Mouse (Mus musculus): ENCODE measurements around the gene Gpr183. TPM values are rescaled to one million over a fixed set of nuclear protein-coding genes. Genes with fewer than 3 reads are reported as not detected.

The Gpr183 gene
- polyA plus RNA-seq (2011; ENCODE audit: insufficient read depth, insufficient read length, low read depth, missing spikeins) = not detected in 2 replicates

DNA sequence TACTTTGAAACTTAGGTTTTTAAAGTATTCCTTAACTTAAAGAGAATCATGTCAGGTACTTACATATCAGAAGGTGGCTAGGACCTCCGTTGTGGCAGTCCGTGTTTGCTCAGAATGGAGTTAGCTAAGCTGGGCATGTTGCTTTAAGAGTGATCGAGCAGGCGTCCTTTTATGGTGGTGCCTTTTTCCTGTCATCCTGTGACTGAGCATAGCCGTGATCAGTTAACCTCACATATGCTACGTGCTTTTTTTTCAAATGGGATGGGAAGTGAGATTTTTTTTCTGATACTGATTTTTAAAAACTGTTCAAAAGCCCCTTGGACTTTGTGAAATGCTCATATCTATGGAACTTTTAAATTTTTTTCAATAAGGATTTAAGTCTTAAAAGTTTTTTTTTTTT is at the start of gene Gpr183:
Gene Gpr183 (minus strand): TSS at position 206 of the 400 bp plus-strand sequence.
- Histone ChIP-seq H3K27ac (ENCODE audit: insufficient read depth, low read length) (no peak within 1 kb of the TSS), H3K4me3 (ENCODE audit: low read depth, low read length) (no peak within 1 kb of the TSS), H3K27me3 (ENCODE audit: control insufficient read depth, insufficient read depth, low read length, poor library complexity, severe bottlenecking) (no peaks in the 10 kb centered on the region), H3K9me3 (replicated peaks; ENCODE audit: control insufficient read depth, insufficient read depth, low read length, poor library complexity, severe bottlenecking) (no peaks in the 10 kb centered on the region), H3K36me3 (ENCODE audit: control insufficient read depth, insufficient read depth, low read length, poor library complexity, severe bottlenecking) (no peaks in the 10 kb centered on the region), H3K9ac (ENCODE audit: low read depth, poor library complexity, severe bottlenecking) (no peak within 1 kb of the TSS), H3K4me1 (ENCODE audit: control insufficient read depth, insufficient read depth, low read length) (no peaks in the 10 kb centered on the region)
- no peak for TF ChIP-seq CTCF (IDR thresholded peaks at IDR 0.05; ENCODE audit: low read depth, low read length)
- TF ChIP-seq POLR2A (IDR thresholded peaks at IDR 0.05; ENCODE audit: insufficient read depth, low read length) = no peak
- no peak for TF ChIP-seq EP300 (IDR thresholded peaks at IDR 0.05; ENCODE audit: insufficient read depth, low read depth, low read length)

DNA sequence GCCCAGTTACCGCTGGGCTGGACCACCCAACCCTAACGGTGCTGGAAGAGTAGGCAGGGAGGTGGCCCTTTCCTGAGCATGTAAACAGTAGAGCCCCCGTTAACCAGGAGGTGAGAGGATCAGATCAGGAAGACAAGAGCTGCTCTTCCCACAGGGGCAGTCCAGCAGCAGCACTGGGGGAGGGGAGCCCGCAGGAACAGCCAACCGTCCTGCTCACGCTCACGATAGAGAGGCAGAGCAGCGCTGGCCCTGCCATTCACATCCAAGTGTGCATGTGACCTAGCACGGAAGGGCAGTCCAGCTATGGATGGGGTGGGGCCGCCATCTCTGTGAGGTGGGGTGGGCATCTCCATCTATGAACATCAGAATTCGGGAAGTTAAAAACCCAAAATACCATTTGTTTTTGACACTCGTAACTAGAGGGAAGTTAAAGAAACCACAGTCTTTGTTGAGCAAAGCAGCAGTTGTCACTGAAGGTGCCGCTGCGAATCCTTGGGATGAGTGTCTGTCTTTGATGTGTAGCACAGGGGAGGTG is 48.5 kb upstream of the Gpr183 start:
- Histone ChIP-seq H3K4me3 (ENCODE audit: low read depth, low read length) (no peak overlapping the region), H3K9ac (ENCODE audit: low read depth, poor library complexity, severe bottlenecking) (no peak overlapping the region), H3K4me1 (ENCODE audit: control insufficient read depth, insufficient read depth, low read length) (no peaks in the 10 kb centered on the region), H3K36me3 (ENCODE audit: control insufficient read depth, insufficient read depth, low read length, poor library complexity, severe bottlenecking) (no peaks in the 10 kb centered on the region), H3K27ac (ENCODE audit: insufficient read depth, low read length) (no peak overlapping the region), H3K27me3 (ENCODE audit: control insufficient read depth, insufficient read depth, low read length, poor library complexity, severe bottlenecking) (no peaks in the 10 kb centered on the region), H3K9me3 (replicated peaks; ENCODE audit: control insufficient read depth, insufficient read depth, low read length, poor library complexity, severe bottlenecking) (no peaks in the 10 kb centered on the region)
- no peak for TF ChIP-seq CTCF (IDR thresholded peaks at IDR 0.05; ENCODE audit: low read depth, low read length)
- TF ChIP-seq POLR2A (IDR thresholded peaks at IDR 0.05; ENCODE audit: insufficient read depth, low read length) = no peak
- TF ChIP-seq EP300 (IDR thresholded peaks at IDR 0.05; ENCODE audit: insufficient read depth, low read depth, low read length) = no peak

DNA sequence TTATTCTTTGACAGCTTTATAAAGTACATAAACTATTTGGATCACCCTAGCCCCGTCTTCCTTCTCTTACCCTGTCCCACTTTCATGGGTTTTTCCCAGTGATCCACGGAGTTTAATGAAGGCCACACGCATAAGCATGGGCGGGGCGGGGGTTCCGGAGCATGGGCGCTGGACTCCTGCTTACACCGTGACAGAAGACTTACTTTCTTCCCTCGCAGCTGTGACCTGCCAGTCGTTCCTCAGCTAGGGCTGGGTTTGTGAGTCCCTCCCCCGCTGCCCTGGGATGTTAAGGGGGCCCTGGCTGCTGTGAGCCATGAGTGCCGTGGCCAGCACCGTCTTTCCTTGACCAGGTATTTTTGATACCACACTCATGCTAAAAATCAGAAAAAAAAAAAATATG is 47.8 kb upstream of the Gpr183 start:
- no peaks in the 10 kb centered on the region for H3K9me3 ChIP-seq (replicated peaks; ENCODE audit: control insufficient read depth, insufficient read depth, low read length, poor library complexity, severe bottlenecking)
- no peak overlapping the region for H3K9ac ChIP-seq (ENCODE audit: low read depth, poor library complexity, severe bottlenecking)
- H3K4me1 ChIP-seq (ENCODE audit: control insufficient read depth, insufficient read depth, low read length) = no peaks in the 10 kb centered on the region
- no peaks in the 10 kb centered on the region for H3K36me3 ChIP-seq (ENCODE audit: control insufficient read depth, insufficient read depth, low read length, poor library complexity, severe bottlenecking)
- H3K27ac ChIP-seq (ENCODE audit: insufficient read depth, low read length) = no peak overlapping the region
- TF ChIP-seq EP300 (IDR thresholded peaks at IDR 0.05; ENCODE audit: insufficient read depth, low read depth, low read length) = no peak
- no peak overlapping the region for H3K4me3 ChIP-seq (ENCODE audit: low read depth, low read length)
- H3K27me3 ChIP-seq (ENCODE audit: control insufficient read depth, insufficient read depth, low read length, poor library complexity, severe bottlenecking) = no peaks in the 10 kb centered on the region

GRCm38 (mm10) chr14:122012193-122012592 is 47.2 kb upstream of the Gpr183 start:
- Histone ChIP-seq H3K27ac (ENCODE audit: insufficient read depth, low read length) (no peak overlapping the region), H3K36me3 (ENCODE audit: control insufficient read depth, insufficient read depth, low read length, poor library complexity, severe bottlenecking) (no peaks in the 10 kb centered on the region), H3K4me3 (ENCODE audit: low read depth, low read length) (no peak overlapping the region), H3K9me3 (replicated peaks; ENCODE audit: control insufficient read depth, insufficient read depth, low read length, poor library complexity, severe bottlenecking) (no peaks in the 10 kb centered on the region), H3K27me3 (ENCODE audit: control insufficient read depth, insufficient read depth, low read length, poor library complexity, severe bottlenecking) (no peaks in the 10 kb centered on the region), H3K9ac (ENCODE audit: low read depth, poor library complexity, severe bottlenecking) (no peak overlapping the region), H3K4me1 (ENCODE audit: control insufficient read depth, insufficient read depth, low read length) (no peaks in the 10 kb centered on the region)
- TF ChIP-seq EP300 (IDR thresholded peaks at IDR 0.05; ENCODE audit: insufficient read depth, low read depth, low read length) (no peak), CTCF (IDR thresholded peaks at IDR 0.05; ENCODE audit: low read depth, low read length) (no peak), POLR2A (IDR thresholded peaks at IDR 0.05; ENCODE audit: insufficient read depth, low read length) (no peak)

DNA sequence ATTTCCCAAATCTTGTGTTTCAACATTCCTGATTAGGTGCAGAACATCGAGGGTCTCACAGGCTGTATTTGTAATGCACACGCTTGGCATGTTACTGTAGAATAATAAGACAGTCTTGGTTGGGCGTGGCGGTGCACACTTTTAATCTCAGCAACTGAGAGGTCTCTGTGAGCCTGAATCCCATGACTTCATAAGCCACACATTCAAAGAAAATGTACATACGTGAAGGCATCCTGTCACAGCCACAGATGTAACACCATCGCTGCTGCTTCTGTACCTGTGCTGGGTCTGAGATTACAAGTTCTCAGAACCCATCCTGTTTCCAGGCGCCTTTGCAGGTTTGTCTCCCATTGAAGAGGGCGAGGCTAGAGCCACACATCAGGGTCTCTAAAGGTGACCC is 46.8 kb upstream of the Gpr183 start:
- no peaks in the 10 kb centered on the region for H3K9me3 ChIP-seq (replicated peaks; ENCODE audit: control insufficient read depth, insufficient read depth, low read length, poor library complexity, severe bottlenecking)
- TF ChIP-seq POLR2A (IDR thresholded peaks at IDR 0.05; ENCODE audit: insufficient read depth, low read length) (no peak), CTCF (IDR thresholded peaks at IDR 0.05; ENCODE audit: low read depth, low read length) (no peak), EP300 (IDR thresholded peaks at IDR 0.05; ENCODE audit: insufficient read depth, low read depth, low read length) (no peak)
- H3K27ac ChIP-seq (ENCODE audit: insufficient read depth, low read length) = no peak overlapping the region
- no peaks in the 10 kb centered on the region for H3K4me1 ChIP-seq (ENCODE audit: control insufficient read depth, insufficient read depth, low read length)
- H3K4me3 ChIP-seq (ENCODE audit: low read depth, low read length) = no peak overlapping the region
- H3K27me3 ChIP-seq (ENCODE audit: control insufficient read depth, insufficient read depth, low read length, poor library complexity, severe bottlenecking) = no peaks in the 10 kb centered on the region
- H3K9ac ChIP-seq (ENCODE audit: low read depth, poor library complexity, severe bottlenecking) = no peak overlapping the region
- H3K36me3 ChIP-seq (ENCODE audit: control insufficient read depth, insufficient read depth, low read length, poor library complexity, severe bottlenecking) = no peaks in the 10 kb centered on the region

- Histone ChIP-seq H3K9me3 (replicated peaks; ENCODE audit: control insufficient read depth, insufficient read depth, low read length, poor library complexity, severe bottlenecking) (no peaks in the 10 kb centered on the region), H3K27me3 (ENCODE audit: control insufficient read depth, insufficient read depth, low read length, poor library complexity, severe bottlenecking) (no peaks in the 10 kb centered on the region), H3K36me3 (ENCODE audit: control insufficient read depth, insufficient read depth, low read length, poor library complexity, severe bottlenecking) (no peaks in the 10 kb centered on the region), H3K27ac (ENCODE audit: insufficient read depth, low read length) (no peak overlapping the region), H3K4me3 (ENCODE audit: low read depth, low read length) (no peak overlapping the region), H3K4me1 (ENCODE audit: control insufficient read depth, insufficient read depth, low read length) (no peaks in the 10 kb centered on the region), H3K9ac (ENCODE audit: low read depth, poor library complexity, severe bottlenecking) (no peak overlapping the region)
- TF ChIP-seq CTCF (IDR thresholded peaks at IDR 0.05; ENCODE audit: low read depth, low read length) = no peak
- TF ChIP-seq EP300 (IDR thresholded peaks at IDR 0.05; ENCODE audit: insufficient read depth, low read depth, low read length) = no peak
- TF ChIP-seq POLR2A (IDR thresholded peaks at IDR 0.05; ENCODE audit: insufficient read depth, low read length) = no peak
Observed at GRCm38 (mm10) chr14:122010301-122010700, 45.3 kb upstream of the Gpr183 start.
